8 mouse cellular contexts compared by ENCODE assay signal in the genomic region with DNA sequence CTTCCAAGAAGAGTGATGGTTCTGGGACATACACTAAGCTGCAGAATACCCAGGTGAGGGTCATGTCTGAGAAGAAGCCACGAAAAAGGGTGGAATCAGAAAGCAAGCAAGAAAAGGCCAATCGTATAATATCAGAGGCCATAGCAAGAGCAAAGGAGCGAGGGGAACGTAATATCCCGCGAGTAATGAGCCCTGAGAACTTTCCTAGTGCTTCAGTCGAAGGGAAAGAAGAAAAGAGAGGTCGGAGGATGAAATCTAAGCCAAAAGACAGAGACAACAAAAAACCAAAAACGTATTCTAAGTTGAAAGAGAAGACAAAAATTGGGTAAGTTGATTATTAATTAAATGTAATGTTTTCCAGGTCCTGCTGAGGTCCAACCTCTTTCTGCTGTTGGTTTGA.
A peak's percentile ranks its signal among the peaks of the same experiment; 100 is the strongest.
DNase-seq lines count a peak whose midpoint lies in the region; ATAC-seq and TF ChIP-seq lines count a peak whose summit lies in the region.

No protein-coding gene starts in this region.

- no peak for ATAC-seq in kidney, postnatal 0 days (replicated peaks; ENCODE audit: low FRiP score, low read depth)
- ATAC-seq in intestine, embryonic 16.5 days, result no peak
- ATAC-seq in neural tube, embryonic 13.5 days (ENCODE audit: low read depth), result no peak

- H3K9ac ChIP-seq in kidney, postnatal 0 days (ENCODE audit: low read depth, low read length), result peak overlapping the region; percentile 14; the same call in 1 of the 2 replicates
- 0 out of 2 replicates have a peak overlapping the region, but pooled peaks have one; percentile 14 for H3K9ac ChIP-seq in intestine, embryonic 16.5 days (ENCODE audit: low read depth, low read length)
- H3K9ac ChIP-seq in neural tube, embryonic 13.5 days, result peak overlapping the region; percentile 81

- no peaks in the 10 kb centered on the region for H3K9me3 ChIP-seq in kidney, postnatal 0 days (replicated peaks; ENCODE audit: low read length)
- no peaks in the 10 kb centered on the region for H3K9me3 ChIP-seq in intestine, embryonic 16.5 days (ENCODE audit: control insufficient read depth, low read length)
- H3K9me3 ChIP-seq in neural tube, embryonic 13.5 days, result no peaks in the 10 kb centered on the region

- H3K4me2 ChIP-seq in kidney, postnatal 0 days (ENCODE audit: low read length), result peak overlapping the region; percentile 68
- peak overlapping the region; percentile 43 for H3K4me2 ChIP-seq in intestine, embryonic 16.5 days (ENCODE audit: low read depth, low read length)
- H3K4me2 ChIP-seq in neural tube, embryonic 13.5 days, result peak overlapping the region; percentile 89

- peak overlapping the region; percentile 14; the same call in 1 of the 2 replicates for H3K27ac ChIP-seq in kidney, postnatal 0 days
- no peak overlapping the region for H3K27ac ChIP-seq in embryonic fibroblast, embryonic 13.5 days (ENCODE audit: insufficient read depth, low read length)
- peak overlapping the region; percentile 27; the same call in 1 of the 2 replicates for H3K27ac ChIP-seq in intestine, embryonic 16.5 days (ENCODE audit: low read length)
- H3K27ac ChIP-seq in neural tube, embryonic 13.5 days (replicated peaks), result peak overlapping the region; percentile 74

- no peak for DNase-seq in kidney, postnatal 0 days (ENCODE audit: low spot score)
- DNase-seq in kidney, postnatal 10 days, result no peak
- DNase-seq in thymus, postnatal 10 days (ENCODE audit: low spot score in 2 of 2), result no peak
- DNase-seq in thymus, postnatal 0 days (ENCODE audit: low spot score), result no peak
- no peak for DNase-seq in urinary bladder, postnatal 14 days (ENCODE audit: low spot score)

- H3K4me1 ChIP-seq in kidney, postnatal 0 days (replicated peaks; ENCODE audit: insufficient read depth, low read length), result peaks cover 7% of the 10 kb centered on the region; the same call in 1 of the 2 replicates
- no peaks in the 10 kb centered on the region; the same call in 1 of the 2 replicates for H3K4me1 ChIP-seq in embryonic fibroblast, embryonic 13.5 days (ENCODE audit: control insufficient read depth, insufficient read depth, low read length)
- H3K4me1 ChIP-seq in intestine, embryonic 16.5 days (ENCODE audit: control insufficient read depth, insufficient read depth, low read length), result peaks cover 12% of the 10 kb centered on the region
- H3K4me1 ChIP-seq in neural tube, embryonic 13.5 days (replicated peaks), result peaks cover 58% of the 10 kb centered on the region

- TF ChIP-seq POLR2A in embryonic fibroblast, embryonic 13.5 days (IDR thresholded peaks at IDR 0.05; ENCODE audit: low read depth, low read length), result no peak

- TF ChIP-seq CTCF in kidney, postnatal 0 days (IDR thresholded peaks at IDR 0.05; ENCODE audit: low read depth), result no peak
- TF ChIP-seq CTCF in embryonic fibroblast, embryonic 13.5 days (IDR thresholded peaks at IDR 0.05; ENCODE audit: borderline replicate concordance, insufficient read depth, low read length), result no peak

- H3K27me3 ChIP-seq in kidney, postnatal 0 days (ENCODE audit: insufficient read depth, low read length), result no peaks in the 10 kb centered on the region
- H3K27me3 ChIP-seq in intestine, embryonic 16.5 days (replicated peaks; ENCODE audit: control insufficient read depth, insufficient read depth, low read length), result no peaks in the 10 kb centered on the region
- H3K27me3 ChIP-seq in neural tube, embryonic 13.5 days, result no peaks in the 10 kb centered on the region

- WGBS in kidney, postnatal 0 days, result 28% methylated on average over 9 of the region's 9 CpGs
- 50% methylated on average over 9 of the region's 9 CpGs for WGBS in intestine, embryonic 16.5 days
- WGBS in neural tube, embryonic 13.5 days, result 27% methylated on average over 9 of the region's 9 CpGs

- H3K4me3 ChIP-seq in kidney, postnatal 0 days (replicated peaks; ENCODE audit: low read depth, low read length), result peak overlapping the region; percentile 27
- peak overlapping the region; percentile 39 for H3K4me3 ChIP-seq in embryonic fibroblast, embryonic 13.5 days (ENCODE audit: insufficient read depth, low read length)
- peak overlapping the region; percentile 38 for H3K4me3 ChIP-seq in intestine, embryonic 16.5 days (ENCODE audit: low read length)
- H3K4me3 ChIP-seq in neural tube, embryonic 13.5 days, result peak overlapping the region; percentile 58

- no peaks in the 10 kb centered on the region for H3K36me3 ChIP-seq in kidney, postnatal 0 days (ENCODE audit: insufficient read depth, low read length)
- H3K36me3 ChIP-seq in intestine, embryonic 16.5 days (ENCODE audit: control insufficient read depth, insufficient read depth, low read length), result 0 out of 2 replicates have a peak, but pooled peaks cover 4% of the 10 kb centered on the region
- no peaks in the 10 kb centered on the region for H3K36me3 ChIP-seq in neural tube, embryonic 13.5 days

Comparison
In these comparisons a context has a peak if more than half of its experiments do, and no peak if none do; other contexts are left out.
1. H3K9ac ChIP-seq: peak in every context shown above with its lines; median percentile 81 in neural tube, embryonic 13.5 days; 14 in kidney, postnatal 0 days; 14 in intestine, embryonic 16.5 days.